Mouse (Mus musculus) mouse trophoblast stem cell (cell line): ENCODE data around the gene Adarb1.

Experiments used
- in situ Hi-C, 2 experiments: fragments of 300-500 bp; cut with MseI, MboI; formaldehyde crosslinking; loops; 2 replicates in 1 of 2; 3 replicates in 1 of 2; pipeline ENCODE4 v1.15.1; 2025

The Adarb1 gene

DNA sequence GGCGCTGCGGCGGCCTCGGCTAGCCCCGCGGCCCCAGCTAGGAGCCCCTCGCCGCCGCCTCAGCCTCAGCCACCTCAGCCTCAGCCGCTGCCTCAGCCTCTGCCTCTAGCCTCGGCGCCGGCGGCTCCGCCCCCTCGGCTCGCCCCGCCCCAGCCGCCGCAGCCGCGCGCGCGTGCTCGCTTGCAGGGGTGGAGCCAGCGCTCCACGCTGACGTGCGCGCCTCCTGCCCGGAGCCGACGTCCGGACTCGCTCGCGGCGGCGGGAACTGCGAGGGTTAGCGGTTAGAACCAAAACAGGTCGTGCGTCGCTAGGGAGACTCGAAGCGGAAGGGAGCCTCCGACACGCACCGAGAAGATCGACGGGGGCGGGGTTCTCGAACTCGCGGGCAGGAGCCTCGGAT is at the start of gene Adarb1:
Gene Adarb1, minus strand, starts transcription at position 133 of the 400 bp plus-strand sequence.
- in situ Hi-C loops = no loop called here

- in situ Hi-C loops = no loop called here
Measured at GRCm38 (mm10) chr10:77467407-77467806, 49.3 kb upstream of the Adarb1 start.

GRCm38 (mm10) chr10:77465902-77466301 is 47.8 kb upstream of the Adarb1 start:
- in situ Hi-C loops = no loop called here

GRCm38 (mm10) chr10:77464181-77464936 is 46.3 kb upstream of the Adarb1 start:
- in situ Hi-C loops = no loop called here

DNA sequence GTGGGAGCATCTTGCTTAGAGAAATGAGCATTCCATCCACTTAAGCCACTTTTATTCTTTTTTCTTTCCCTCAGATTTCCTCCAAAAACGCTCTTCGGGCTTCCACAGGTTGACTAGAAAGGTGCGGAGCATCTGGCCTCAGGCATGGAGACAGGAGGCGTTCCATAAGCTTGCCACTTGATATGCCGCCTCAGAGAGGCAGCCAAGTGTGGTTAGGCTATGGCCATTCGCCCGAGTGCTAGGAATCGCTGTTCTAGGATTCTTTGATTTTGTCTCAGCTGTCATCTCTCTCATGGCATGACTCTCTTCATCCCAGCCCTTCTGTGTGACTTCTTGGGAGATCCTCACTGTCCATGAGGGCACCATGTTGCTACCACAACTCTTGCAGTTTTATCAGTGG is 43.1 kb upstream of the Adarb1 start:
- in situ Hi-C loops = no loop called here

DNA sequence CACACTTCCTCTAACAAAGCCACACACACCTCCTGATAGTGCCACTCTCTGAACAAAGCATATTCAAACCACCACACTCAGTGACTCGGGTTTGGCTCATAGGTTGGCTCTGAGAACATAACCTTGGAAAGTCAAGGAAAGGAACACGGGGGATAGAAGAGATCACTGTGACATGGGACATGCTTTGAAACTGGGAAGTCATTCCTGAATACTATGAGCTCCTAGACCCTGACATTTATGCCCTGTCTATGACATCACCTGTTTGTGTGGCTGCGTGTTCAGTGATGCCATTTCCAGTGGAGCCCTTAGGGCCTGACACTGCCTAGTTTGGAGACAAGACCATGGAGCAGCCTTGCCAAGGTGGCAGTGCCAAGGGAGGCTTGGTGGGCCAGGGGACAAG is 39.6 kb upstream of the Adarb1 start:
- in situ Hi-C loops = no loop called here

DNA sequence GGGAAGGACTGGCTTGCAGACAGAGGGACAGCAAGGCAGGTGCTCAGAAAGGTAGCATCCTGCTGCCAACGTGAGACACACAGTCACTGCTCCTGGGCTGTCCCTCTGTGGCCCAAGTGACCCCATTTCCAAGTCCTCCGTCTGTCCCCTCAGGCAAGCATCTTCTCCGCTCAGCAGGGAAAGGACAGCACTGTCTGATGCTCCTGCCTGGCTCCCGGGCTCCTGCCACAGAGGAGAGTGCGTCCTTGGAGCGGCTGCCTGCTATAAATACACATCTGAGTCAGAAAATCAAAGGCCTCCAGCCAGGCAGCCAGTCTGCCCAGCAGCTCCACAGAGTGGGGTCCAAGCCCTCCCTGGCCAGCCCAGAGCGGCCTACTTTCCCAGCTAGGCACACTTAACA is 38.4 kb upstream of the Adarb1 start:
- in situ Hi-C loops = no loop called here

- in situ Hi-C loops = no loop called here
Measured at GRCm38 (mm10) chr10:77455251-77456010, 37.4 kb upstream of the Adarb1 start.

DNA sequence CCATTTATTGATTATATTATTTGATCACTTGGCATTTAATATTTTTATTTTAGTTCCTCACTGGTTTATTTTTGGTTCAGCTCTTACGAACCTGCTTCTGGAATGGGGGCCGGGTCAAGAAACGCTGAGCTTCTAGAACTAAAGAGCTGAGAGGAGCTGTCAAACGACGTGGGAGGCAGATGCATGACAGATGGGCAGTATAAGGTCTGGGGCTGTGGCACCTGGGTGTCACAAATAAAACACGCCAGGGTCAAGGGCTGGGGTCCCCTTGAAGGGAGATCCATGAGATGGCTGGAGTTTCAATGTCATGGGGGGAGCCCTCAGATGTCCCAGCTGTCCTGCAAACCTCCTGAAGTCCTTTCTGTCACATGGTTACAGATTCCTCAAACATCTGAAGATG is 36.7 kb upstream of the Adarb1 start:
- in situ Hi-C loops = no loop called here

DNA sequence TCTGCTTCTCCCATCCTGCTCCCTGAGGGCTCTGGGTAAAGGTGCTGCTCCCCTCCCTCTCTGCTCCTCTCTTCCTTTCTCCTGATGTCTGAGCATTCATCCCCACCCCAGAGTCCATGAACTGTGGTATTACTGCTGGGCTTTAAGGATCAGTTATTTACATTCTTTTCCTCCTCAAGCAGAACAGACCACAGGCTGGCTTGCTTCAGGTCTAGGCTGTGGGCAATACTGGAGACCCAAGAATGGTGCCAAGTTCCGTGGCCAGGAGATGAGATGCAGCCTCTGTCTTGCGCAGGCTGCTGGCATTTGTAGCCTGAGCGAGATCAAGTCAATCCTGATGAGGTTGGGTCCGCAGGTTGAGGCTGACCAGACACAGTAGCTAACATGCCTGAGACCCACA is 33.8 kb upstream of the Adarb1 start:
- in situ Hi-C loops = no loop called here

DNA sequence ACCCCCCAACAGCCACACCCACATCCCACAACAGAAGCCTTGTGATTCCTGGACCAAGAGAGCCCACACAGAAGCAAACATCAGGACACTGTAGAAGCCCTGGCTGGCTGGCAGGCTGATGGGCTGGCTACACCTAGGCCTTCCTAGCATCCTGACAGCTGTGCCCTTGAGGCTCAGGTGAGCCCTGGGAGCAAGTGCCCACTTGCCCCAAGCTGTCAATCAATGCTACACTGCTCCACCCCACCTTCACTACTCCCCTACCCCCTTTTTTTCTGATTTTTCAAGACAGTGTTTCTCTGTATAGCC is 32.0 kb upstream of the Adarb1 start:
- in situ Hi-C loops = no loop called here

- in situ Hi-C loops = no loop called here
Measured at GRCm38 (mm10) chr10:77449315-77450158, 31.5 kb upstream of the Adarb1 start.

- in situ Hi-C loops = no loop called here
Measured at GRCm38 (mm10) chr10:77448698-77449247, 30.7 kb upstream of the Adarb1 start.

- in situ Hi-C loops = no loop called here
Measured at GRCm38 (mm10) chr10:77448209-77448608, 30.1 kb upstream of the Adarb1 start.

DNA sequence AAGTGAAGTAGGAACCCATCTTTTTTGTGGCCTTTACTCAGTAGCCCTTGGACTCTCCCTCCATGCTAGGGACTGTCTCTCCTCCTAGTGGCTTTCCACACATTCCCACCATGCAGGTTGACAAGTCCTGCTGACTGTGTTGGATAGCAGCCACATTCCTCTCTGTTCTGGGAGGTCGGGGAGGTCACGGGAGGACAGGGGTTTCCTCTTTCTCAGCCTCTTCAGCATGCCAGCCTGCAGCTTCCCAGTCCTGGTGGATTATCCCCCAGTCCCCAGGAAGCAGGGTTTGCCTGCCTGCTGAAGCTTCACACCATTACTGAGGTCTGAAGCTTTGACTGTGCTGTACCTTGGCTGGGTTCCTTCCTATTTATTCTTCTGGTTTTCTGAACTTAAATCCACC is 29.7 kb upstream of the Adarb1 start:
- in situ Hi-C loops = no loop called here

DNA sequence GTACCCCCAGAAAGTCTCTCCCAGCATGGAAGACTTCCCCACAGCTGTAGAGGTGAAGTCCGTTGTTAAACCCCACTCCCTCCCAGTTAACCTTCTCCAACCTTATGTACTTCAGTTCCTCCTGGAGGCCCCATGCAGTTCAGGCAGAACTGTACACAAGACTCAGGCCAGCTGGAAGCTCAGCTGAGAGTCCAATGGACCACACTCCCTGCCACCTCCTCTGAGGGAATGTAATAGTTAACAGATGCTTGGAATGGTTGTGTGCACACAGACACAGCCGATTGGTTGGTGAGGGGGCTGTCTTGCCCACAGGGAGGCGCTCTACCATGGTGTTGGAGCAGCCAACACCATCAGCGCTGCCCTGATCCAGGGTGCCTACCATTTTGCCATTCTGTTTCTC is 24.2 kb upstream of the Adarb1 start:
- in situ Hi-C loops = no loop called here

GRCm38 (mm10) chr10:77441812-77442211 is 23.7 kb upstream of the Adarb1 start:
- in situ Hi-C loops = no loop called here

DNA sequence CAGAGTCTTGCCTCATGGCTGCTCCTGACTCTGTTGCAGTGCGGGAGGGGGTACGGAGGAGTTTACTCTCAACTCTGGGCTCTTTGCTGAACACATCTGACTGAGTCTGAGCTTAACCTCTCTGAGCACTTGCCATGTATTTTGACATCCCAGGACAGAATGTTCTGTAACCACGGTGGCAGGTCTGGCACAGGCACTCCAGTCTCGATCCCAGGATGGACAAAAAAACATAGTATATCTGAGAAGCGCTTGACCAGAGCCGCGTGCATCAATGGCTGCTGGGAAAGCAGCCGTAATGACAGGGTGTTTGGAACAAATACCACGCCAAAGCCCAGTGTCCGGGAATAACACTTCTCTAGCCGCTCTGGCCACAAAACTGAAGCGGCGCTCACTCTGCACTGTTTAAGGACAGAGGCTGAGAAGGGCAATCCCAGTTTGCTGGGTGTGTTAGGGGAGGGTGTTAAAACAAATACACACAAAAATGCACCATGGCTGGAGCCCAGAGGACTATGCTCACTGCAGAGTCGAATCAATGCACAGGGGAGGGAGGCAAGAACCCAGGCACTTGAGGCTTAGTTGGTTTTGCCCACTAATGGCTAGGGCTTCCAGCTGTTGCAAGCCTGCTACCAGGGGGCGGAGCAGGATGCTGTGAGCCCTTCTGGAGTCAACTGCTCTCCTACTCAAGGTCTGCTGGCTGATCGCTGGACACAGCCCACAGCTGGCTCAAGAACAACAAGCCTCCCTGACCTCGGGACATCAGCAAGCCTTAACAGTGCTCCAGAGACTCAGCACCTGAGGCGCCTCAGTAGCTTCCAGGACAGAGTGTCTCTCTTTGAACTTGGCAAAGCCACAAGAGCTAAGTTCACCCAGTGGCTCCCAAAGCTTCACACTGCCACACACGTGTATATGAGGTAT is 23.0 kb upstream of the Adarb1 start:
- in situ Hi-C loops = no loop called here

GRCm38 (mm10) chr10:77440286-77440685 is 22.2 kb upstream of the Adarb1 start:
- in situ Hi-C loops = no loop called here

DNA sequence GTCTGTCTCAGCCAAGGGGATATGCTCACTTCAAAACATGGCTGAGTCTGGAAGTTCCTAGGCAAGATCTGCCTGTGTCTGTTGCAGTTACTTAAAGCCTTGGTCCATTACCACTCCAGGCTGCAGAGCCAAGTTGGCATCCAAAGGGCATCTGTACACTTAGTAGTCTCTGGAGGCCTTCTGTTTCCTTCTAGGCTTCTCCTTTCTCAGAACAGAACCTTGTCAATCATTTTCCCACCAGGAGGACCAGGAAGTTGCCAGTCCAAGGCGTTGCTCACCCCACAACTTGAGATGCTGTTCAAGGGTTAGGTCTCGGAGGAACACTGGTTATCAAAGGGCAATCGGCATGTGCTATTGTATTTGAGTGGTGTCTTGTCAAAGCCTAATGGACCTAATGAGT is 21.0 kb upstream of the Adarb1 start:
- in situ Hi-C loops = no loop called here

DNA sequence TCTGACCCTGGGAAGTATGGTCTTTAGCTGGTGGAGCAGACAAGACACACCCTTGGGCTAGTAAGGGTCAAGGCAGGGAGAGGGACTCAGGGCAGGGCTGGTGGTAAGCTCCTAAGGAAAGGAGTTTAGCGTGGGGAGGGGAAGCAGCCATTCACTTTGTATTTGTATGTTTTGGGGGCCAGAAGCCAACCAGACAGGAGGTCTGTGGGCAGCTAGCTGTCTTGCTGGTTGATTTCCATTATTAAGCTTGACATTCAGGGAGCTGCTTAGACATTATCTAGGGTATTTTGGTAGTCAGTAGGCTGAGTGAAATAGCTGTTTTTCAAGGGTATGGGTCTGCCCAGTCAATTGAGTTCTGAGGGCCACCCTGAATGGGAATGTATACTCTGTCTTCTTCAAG is 20.0 kb upstream of the Adarb1 start:
- in situ Hi-C loops = no loop called here
